Mouse (Mus musculus) retina, adult 2 months (tissue): ENCODE data around the gene Qars.

Experiments
- DNase-seq: peaks from one replicate; pipeline ENCODE4 v3.0.0-alpha.2; 2012; ENCODE audit warnings: low read depth, low spot score

The Qars gene

DNA sequence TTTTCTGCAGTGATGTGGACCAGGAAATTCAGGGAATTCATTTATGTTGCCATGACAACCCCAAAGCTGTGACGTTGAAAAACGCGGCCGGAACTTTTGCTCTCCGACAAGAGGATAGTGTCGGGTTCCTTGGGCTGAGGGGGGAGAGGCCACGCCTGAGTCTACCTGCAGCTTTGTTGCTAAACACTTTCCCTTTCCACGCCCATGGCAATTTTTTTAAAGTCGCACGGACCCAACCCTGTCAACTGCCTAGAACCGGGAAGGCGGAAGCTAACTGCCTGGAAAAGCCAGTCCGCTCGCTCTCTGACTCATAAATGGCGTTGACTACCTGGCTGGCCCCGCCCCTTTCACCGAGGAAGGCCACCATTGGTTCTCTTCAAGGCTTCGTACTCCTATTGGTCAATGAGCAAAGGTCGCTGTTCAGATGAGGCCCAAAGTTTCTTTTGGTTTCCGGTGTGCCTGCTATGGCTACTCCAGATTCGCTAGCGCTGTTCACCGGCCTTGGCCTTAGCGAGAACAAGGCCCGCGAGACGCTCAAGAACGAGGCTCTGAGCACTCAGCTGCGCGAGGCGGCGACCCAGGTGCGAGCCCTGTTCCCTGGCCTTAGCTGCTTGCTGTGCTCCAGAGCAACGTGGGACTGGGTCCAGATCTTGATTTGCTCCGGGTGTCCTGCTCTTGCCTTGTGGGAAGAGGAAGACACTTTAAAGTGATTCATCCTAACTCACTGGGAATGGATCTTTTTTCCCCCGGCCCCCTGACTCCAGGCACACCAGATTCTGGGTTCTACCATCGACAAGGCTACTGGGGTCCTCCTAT is at the start of gene Qars:
Gene Qars, plus strand, starts transcription at position 88 of the 816 bp plus-strand sequence.
- peak; percentile 80 for DNase-seq

- no peak for DNase-seq
Measured at GRCm38 (mm10) chr9:108459939-108460318, 47.6 kb upstream of the Qars start.

GRCm38 (mm10) chr9:108460319-108461178 is 47.0 kb upstream of the Qars start, which contains the start of gene Ccdc71:
Gene Ccdc71 (plus strand): TSS chr9:108460527.
- peak; percentile 75 for DNase-seq

GRCm38 (mm10) chr9:108461181-108461631 is 46.3 kb upstream of the Qars start, which contains the start of gene Klhdc8b:
Gene Klhdc8b (minus strand): TSS chr9:108461581.
- no peak for DNase-seq

DNA sequence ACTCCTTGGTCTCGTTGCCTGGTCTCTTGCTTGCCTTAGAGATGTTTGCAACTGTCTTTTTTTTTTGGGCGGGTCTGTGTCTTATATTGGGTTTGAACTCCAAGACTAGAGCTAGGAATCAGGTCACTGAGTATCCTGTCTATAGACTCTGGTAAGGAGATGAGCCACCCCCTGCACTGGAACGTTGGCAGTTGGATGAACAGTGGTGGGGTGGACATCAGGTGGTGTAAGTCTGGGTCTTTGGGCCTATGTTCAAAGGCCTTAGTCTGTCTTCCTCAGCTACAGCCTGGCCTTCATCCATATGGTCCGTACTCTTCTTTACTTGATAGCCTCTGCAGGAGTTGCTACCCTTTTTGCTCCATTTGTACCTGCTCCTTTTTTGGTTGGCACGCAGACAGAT is 45.8 kb upstream of the Qars start:
- no peak for DNase-seq

DNA sequence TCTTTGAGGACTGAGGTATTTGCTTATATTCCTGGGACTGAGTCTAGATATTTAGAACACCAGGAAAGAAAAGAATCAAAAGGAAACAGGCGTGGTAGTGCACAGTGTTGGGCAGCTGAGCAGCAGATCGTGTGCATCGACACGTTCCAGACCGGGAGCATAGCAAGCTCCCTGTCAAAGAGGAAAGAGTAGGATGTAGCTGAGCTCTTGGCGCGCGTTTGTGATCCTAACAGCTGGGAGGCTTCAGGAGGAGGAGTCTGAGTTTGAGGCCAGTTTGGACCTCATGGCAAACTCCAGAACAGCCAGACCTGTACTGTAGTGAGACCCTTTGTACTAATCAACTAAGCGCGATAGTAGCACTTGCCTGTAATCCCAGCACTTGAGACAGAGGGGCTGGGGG is 45.3 kb upstream of the Qars start:
- no peak for DNase-seq

DNA sequence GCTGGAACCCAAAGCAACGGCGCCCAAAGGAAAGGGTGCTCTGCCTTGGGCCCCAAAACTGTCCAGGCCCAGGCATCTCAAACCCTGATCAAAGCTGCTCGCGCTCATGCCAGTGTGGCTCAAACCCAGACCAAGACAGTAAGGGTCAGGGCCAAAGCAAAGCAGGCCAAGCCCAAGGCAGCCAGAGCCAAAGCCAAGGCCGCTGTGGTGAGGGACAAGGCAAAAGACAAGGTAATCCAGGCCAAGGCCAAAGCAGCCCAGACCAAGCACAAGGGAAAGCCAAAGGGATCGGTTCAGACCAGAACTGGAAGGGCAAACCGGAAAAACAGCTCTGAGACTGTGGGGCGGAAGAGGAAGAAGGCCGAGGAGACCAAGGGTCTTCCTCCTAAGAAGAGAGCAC is 43.8 kb upstream of the Qars start:
- no peak for DNase-seq

GRCm38 (mm10) chr9:108466219-108466618 is 41.3 kb upstream of the Qars start:
- DNase-seq: no peak

- DNase-seq: no peak
Measured at GRCm38 (mm10) chr9:108469430-108469829, 38.1 kb upstream of the Qars start.

- no peak for DNase-seq
Measured at GRCm38 (mm10) chr9:108469845-108470244, 37.7 kb upstream of the Qars start.

DNA sequence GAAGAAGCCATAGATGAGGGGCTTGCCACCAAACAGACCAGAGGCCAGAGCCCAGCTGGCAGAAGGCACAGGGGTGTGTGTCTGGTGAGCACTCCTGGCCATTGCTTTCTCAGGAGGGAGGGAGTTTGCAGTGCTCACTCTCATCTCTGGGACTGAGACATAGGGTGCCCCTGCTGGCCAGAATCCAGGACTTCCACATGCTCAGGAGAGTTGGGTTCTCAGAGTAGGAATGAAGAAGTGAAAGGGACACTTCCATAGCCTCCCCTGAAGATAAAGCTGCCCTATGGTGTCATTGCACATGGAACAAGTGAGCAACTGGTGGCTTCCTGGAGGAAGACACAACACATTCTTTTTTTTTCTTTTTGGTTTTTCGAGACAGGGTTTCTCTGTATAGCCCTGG is 33.0 kb upstream of the Qars start:
- no peak for DNase-seq

DNA sequence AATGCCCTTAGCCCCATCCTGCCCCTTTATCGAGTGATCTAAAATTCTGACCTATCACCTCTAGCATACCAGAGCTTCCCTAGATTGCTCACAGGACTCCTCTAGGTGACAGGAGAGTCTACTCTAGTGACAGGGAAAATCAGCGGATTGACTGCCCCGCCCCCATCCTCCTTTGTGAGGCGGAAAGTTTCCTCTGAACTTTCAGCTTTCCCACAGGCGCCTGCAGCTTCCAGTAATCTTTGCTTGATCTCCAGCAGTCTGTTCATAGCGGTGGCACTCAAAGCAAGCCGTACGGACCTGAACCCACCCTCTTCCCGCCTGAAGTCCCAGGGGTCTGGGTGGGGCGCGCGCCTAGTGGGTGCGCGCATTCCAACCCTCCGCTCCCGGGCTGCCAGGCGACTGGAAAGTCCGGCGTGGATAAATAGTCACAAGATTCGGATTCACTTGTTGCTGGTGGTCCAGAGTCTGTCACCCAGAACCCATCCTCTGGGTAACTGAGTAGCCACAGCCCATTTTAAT is 28.8 kb upstream of the Qars start:
- DNase-seq: no peak

GRCm38 (mm10) chr9:108479241-108479640 is 28.3 kb upstream of the Qars start:
- no peak for DNase-seq

DNA sequence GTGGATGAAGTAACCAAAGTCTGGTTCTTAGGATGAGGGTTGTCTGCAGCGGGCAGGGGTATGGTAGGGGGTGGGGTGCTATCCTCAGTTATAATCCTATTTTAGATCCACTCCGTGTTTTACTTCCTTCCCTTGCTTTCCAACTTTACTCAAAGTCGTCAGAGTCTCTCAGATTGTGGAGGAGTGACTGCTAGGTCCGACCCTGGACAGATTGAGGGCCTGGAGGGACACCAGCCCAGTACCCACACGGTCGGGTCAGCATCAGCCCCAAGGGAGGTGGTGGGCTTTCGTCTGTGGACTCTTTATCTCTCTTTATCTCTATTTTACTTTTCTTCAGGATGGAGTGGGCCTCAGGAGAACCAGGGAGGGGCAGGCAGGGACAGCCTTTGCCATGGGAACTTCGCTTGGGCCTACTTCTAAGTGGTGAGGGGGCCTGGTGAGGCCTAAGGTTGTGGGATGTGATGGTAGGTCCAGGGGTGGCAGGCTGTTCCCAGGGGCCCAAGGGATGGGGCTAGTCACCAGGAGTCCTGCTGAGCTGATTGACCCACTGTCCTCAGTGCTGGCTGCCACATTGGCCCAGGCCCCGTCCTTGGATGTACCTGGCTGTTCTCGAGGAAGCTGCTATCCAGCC is 27.7 kb upstream of the Qars start, which contains the start of gene Lamb2:
Gene Lamb2, plus strand, starts transcription at position 16 of the 631 bp plus-strand sequence.
- no peak for DNase-seq

GRCm38 (mm10) chr9:108480813-108481519 is 26.5 kb upstream of the Qars start:
- no peak for DNase-seq

DNA sequence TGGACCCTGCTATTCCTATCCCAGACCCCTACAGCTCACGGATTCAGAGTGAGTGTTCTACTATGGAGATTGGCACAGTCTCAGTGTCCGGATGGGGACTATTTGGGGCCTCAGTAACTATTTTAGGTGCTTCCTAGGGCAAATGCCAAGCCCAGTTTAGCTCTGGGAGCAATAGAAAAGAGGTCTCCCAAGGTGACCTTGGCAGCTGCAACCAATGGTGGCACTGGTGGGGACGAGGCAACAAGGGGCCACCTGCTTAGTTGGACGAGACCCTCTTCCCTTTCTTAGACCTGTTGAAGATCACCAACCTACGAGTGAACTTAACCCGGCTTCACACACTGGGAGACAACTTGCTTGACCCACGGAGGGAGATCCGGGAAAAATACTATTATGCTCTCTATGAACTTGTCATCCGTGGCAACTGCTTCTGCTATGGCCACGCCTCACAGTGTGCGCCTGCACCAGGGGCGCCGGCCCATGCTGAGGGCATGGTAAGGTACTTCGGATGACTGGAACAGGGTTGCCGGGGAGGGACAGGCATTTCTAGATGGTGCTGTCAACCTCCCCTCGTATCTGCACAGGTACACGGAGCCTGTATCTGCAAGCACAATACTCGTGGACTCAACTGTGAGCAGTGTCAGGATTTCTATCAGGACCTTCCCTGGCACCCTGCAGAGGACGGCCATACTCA is 25.8 kb upstream of the Qars start:
- DNase-seq: no peak

DNA sequence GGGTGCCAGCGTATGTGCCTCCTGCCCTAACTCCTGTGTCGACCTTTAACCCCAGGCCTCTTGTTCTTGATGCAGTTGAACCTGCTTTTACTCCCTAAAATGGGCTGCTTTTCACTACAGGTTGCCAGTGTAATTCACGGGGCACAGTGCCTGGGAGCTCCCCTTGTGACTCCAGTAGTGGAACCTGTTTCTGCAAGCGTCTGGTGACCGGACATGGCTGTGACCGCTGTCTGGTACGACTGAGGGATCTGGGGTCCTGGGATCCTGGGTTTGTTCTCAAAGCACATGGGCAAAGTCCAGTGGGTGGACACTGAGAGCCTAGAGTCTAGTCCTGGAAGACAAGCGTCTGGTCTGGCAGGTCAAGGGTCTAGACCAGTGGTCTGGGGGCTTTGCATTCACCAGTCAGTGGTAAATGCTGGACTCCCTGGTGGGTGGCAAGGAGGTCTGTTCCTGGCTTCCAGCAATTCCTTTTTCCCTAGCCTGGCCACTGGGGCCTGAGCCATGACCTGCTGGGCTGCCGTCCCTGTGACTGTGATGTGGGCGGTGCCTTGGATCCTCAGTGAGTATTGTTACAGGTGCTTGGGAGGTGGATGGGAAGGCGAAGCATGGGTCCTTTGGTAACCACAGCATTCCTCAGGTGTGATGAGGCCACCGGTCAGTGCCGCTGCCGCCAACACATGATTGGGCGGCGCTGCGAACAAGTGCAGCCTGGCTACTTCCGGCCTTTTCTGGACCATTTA is 24.3 kb upstream of the Qars start:
- DNase-seq: no peak

DNA sequence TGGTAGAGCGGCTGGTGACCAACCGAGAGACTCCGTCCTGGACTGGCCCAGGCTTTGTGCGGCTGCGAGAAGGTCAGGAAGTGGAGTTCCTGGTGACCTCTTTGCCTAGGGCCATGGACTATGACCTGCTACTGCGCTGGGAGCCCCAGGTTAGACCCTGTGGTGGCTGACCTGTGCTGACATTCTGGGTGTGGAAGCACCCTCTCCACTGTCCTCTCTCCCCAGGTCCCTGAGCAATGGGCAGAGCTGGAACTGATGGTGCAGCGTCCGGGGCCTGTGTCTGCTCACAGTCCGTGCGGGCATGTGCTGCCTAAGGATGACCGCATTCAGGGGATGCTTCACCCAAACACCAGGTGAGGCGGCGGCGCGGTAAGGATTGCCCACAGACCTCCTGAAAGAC is 23.5 kb upstream of the Qars start:
- no peak for DNase-seq

DNA sequence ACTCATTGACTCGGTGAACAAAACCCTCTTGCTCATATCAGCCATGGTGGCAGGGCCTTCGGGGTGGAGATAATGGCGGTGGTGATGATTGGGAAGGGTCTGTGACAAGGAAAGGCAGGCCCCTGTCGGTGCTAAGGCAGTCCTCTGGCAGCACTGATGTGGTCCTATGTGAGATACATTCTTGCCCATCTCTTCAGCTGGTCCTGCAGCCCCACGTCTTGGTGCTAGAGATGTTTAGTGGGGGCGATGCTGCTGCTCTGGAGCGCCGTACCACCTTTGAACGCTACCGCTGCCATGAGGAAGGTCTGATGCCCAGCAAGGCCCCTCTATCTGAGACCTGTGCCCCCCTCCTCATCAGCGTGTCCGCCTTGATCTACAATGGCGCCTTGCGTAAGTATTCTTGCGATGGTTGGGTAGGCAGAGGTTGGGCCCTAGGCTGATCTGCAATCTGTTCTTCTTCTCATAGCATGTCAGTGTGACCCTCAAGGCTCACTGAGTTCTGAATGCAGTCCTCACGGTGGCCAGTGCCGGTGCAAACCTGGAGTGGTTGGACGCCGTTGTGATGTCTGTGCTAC is 22.1 kb upstream of the Qars start:
- DNase-seq: no peak
